Mouse (Mus musculus) brain, embryonic 18.5 days (tissue): ENCODE results near the gene Rab7b.
A peak's percentile ranks its signal among the peaks of the same experiment; 100 is the strongest.

Experiments used
- DNase-seq: peaks from one replicate; pipeline ENCODE4 v3.0.0-alpha.2; 2012; ENCODE audit warnings: low read depth, low spot score

Gene Rab7b

GRCm38 (mm10) chr1:131695308-131695707 is 6.8 kb downstream of the Rab7b start:
- DNase-seq: no peak

- no peak for DNase-seq
Observed at GRCm38 (mm10) chr1:131696325-131696724, 7.8 kb downstream of the Rab7b start.

DNA sequence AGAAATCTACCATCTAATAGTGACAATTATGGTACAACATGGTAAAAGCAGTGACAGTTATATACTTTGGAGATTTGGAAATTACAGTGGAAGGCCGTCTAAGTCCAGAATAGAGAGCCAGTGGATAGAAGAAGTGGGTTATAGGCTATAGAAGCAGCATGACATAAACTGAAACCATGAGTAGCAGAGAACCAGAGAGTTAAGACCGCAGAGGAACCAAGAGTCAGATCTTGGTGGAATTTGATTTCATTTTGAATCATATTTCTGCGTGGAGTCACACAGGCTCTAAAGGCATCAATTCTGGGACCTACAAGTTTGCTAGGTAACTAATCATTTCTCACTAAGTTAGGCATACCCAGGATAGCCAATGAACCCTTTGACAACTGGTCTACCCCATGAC is 10.3 kb downstream of the Rab7b start:
- DNase-seq: no peak

DNA sequence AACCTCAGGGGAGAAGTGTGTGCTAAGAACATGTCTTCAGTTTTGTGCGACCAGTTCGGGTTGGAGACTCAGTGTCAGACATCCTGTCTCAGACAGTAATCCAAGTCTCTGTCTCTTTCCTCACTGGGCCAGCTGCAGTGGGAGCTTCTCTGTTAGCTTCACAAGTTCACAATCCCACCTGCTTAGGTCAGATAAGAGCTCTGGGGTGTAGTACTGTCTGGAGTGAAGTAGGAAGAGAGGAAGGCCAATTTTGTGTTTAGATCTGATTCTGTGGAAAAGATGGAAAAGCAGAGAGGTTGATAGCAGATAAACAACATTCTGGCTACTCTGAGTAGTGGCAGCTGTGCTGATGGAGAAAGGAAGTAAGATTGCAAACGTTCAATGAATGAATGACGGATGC is 11.1 kb downstream of the Rab7b start:
- no peak for DNase-seq

DNA sequence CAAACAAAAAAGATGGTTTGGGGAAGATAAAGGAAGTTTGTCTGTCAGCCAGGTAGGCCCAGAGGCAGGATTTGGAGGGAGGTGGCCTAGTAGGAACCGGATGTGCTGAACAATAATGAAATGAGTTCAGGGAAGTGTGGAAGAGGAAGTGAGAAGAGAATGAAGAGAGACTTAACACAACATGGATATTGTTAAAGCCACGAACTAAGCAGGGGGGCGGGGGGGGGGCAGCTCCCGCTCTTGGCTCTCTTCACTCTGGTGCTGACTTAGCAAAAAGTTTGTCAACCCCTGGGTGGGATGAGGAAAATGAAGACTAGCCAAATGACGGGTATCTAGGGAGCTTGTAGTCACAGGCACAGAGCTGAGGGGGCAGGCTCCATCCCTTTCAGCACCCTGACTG is 12.0 kb downstream of the Rab7b start:
- no peak for DNase-seq

DNA sequence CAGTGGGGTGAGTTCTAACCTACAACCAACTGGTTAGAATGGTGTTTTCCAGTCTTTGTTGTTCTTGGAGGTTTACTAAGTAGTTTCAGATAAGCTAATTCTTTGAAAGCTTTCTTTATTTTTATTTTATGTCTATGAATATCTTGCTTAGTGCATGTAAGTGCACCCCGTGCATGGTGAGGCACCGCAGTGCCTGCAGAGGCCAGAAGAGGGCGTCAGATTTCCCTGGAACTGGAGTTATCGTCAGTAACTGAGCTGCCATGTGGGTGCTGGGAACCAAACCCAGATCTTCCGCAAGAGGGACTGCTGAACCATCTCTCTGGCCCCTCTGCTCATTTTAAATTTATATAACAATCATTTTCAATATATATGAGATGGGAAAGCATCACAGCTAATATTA is 12.9 kb downstream of the Rab7b start:
- DNase-seq: no peak

DNA sequence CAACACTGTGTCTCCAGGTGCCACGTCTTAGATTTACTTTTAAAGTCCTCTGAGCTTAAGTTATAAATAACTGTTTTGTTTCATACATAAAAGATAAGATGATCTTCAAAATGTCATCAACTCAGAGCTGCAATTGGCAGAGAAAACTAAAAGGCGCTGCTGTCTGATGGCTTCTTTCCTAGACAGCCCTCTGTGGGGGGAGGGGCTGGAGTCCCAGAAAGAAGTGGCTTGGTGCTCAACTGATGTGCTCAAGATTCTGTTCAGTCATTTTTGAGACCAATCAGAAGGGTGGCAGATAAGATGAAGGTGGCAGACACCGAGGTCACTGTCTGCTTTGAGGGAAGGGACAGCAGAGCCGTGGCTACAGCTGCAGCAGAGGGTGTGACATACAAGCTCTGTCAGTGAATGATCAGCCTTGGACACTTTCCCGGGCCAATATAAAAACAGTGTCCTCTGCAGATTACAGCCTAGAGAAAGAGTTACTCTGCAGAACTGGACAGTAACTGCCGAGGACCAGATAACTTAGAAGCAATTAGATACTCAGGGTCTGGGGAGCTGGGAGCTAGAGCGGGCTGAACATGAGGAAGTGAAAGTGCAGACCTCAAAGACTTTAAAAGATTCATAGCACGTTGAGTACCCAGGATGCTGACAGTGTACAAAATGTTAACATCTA is 13.7 kb downstream of the Rab7b start:
- no peak for DNase-seq

GRCm38 (mm10) chr1:131703482-131703881 is 15.0 kb downstream of the Rab7b start:
- DNase-seq: no peak

GRCm38 (mm10) chr1:131708338-131708737 is 19.8 kb downstream of the Rab7b start:
- no peak for DNase-seq

DNA sequence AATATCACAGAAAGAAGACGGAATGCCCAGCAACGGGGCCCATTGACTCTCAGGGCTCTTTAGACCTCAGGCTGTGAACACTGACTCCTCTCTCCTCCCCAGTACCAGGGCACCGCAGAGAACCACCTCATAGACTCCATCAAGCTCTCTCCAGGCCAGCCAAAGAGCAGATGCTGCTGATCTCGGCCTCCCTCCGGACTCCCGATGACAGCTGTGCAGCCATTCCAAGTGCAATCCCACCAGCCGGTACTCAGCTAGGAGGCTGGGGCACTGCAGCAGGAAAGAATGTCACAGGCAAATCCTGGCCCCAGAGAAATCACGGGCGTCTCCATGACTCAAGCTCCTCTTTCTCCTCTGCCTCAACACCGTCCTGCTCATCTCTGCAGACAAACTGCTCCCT is 23.0 kb downstream of the Rab7b start:
- no peak for DNase-seq

- peak; percentile 69 for DNase-seq
Observed at GRCm38 (mm10) chr1:131712386-131712785, 23.9 kb downstream of the Rab7b start.

- no peak for DNase-seq
Observed at GRCm38 (mm10) chr1:131714388-131715337, 26.2 kb downstream of the Rab7b start.

DNA sequence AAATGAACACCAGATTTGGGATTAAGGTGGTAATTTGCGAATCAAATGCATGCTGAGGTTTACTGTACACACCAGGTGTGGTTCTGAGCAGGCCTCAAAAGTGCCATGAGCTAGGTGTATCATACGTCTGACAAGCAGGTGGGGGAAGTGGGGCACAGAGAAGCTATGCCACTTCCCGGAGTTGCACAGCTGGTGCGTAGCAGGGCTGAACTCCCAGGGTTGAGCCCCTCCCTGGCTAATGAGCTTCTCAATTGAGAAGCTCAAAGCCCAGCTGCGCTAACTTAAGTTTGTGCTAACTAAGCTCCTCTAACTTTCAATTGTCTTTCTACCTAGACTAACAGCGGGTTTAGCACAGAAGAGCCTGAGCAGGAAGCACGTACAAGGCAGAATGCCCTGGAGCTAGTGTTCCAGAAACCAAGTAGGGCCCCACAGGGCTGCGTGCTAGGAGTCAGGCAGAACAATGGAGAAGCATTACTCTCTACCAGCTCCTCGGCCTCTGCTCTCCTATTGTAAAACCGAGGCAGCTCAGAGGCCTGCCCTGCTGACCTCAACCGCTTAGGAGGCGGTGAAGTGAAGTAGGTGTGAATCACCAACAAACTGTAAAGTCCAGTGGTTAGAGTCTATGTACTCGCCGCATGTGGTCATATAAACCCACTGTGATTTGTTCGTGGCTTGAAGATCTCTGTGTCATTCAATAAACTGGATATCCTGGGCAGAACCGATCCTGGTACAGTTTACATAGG is 30.6 kb downstream of the Rab7b start:
- DNase-seq: no peak

- DNase-seq: no peak
Observed at GRCm38 (mm10) chr1:131721989-131722388, 33.5 kb downstream of the Rab7b start.

- no peak for DNase-seq
Observed at GRCm38 (mm10) chr1:131723549-131723948, 35.1 kb downstream of the Rab7b start.

GRCm38 (mm10) chr1:131726586-131726985 is 38.1 kb downstream of the Rab7b start:
- no peak for DNase-seq

DNA sequence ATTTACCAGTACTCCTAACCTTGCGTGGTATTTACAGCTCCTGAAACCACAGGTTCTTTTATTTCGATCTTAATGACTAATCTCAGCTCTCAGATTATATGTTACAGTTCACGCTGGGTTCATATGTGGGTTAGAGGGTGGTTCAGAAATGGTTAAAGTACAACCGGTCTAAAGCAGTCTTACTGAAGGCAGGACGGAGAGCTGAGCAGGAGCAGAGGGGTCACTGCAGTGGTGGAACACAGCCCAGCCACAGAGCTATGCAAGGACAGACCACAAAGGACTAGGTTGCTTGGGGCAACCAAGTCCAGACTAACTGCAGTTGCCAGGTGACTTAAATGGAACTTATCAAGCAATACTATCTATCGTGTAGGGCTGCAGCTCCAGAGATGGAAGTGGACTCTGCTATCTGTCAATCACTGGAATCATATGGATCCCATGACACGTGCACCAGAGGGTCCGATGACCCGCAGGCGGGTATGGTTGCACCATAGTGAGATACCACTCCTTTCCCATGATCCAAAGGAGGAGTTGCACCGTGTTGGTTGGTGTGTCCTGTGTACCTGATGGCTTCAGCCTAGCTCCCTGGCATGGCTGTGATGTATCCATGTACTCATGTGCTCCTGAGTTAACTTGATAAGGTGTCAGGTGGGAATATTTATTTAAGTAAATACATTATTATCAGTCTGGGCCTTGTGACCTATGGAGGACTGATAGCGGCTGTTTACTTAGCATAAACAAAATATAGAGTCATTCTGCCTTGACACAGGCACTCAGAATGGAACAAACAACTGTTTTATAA is 42.3 kb downstream of the Rab7b start:
- no peak for DNase-seq

DNA sequence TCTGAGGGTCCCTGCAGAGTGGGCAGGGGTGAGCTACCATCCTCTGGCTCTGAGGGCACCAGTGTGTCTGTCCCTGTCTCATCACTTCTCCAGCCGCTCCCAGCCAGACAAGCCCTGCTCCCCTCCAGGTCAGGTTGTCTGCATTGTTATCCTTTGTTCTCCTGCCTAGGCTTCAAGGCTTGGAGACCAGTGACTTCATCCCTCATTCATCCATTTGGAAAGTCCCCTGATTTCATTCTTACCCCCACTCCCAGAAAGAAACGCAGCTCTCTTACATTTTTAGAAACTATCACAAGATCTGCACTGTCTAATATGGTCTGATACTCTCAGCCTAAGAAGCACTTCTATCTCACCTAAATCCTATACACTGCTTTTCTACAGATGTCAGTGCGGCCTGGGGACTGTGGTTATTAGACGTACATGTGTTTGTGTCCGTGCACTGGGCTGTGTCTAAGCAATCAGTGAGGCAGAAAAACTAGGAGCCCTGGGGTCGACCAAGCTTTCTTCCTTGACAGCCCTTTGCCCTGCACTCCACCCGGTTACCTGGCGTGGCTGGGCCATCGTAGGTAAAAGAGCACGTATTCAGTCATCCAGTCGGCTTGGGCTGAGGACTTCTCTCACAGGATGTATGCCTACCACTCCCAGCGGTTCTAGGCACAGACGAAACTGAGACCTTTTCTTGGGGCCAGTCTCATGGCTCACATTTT is 45.1 kb downstream of the Rab7b start:
- no peak for DNase-seq

GRCm38 (mm10) chr1:131734657-131735273 is 46.3 kb downstream of the Rab7b start:
- DNase-seq: no peak

DNA sequence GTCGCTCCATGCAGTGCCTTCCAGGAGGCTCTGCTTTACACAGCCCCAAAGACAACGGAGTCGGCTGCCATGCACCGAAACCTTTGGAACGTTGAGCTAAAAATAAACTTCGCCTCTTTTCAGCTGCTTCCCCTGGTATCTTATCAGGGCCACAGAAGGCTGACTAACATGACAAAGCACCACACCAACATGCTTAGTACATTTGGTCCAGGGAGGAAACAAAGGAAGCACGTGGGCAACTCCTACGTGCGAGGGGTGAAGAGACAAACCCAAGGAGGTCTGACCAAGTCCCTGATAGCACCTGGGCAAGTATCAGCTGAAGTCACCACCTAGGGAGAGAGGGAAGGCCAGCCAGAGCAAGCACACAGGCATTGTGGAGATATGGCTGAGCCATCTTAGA is 48.0 kb downstream of the Rab7b start:
- DNase-seq: no peak
